Mouse (Mus musculus): Measurements from ENCODE around the gene Xrcc5. TPM values are rescaled to one million over a fixed set of nuclear protein-coding genes. Genes with fewer than 3 reads are reported as not detected.
A peak's percentile ranks its signal among the peaks of the same experiment; 100 is the strongest.

The Xrcc5 gene
- polyA plus RNA-seq, 1 experiment: 19.0 TPM

- 46% methylated on average over 5 of the region's 5 CpGs for WGBS
- Histone ChIP-seq H3K4me1 (ENCODE audit: control insufficient read depth, insufficient read depth, low read length) (peaks cover 2% of the 10 kb centered on the region), H3K4me3 (replicated peaks; ENCODE audit: control insufficient read depth, low read depth, low read length) (no peak overlapping the region), H3K27ac (ENCODE audit: control insufficient read depth, insufficient read depth, low read depth, low read length, poor library complexity) (peak overlapping the region; percentile 3; the same call in 1 of the 2 replicates)
- TF ChIP-seq POLR2A (IDR thresholded peaks at IDR 0.05; ENCODE audit: borderline replicate concordance, control insufficient read depth, low read depth, low read length) (no peak), CTCF (IDR thresholded peaks at IDR 0.05; ENCODE audit: control insufficient read depth, insufficient read depth, low read length) (no peak)
These were observed 13.5 kb downstream of the Xrcc5 start for GRCm38 (mm10) chr1:72320759-72321158.

DNA sequence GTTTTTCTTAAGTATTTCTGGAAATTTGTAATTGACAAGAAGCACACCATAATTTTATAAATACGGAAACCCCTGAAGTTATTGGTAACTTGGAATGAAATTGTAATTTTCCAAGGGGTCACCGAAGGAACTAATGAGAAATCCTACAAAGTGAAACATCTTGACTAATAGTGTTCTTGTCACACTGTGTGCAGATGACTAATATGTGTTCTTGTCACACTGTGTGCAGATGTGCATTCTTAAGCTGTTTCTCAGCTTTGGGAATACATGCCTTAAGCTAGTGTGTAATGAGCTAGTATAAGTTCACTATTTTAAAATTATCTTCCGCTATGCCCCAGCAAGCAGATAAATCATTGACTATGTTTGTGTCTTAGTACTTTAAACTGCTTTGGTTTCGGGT lies 16.0 kb downstream of the Xrcc5 start:
- no peak for TF ChIP-seq POLR2A (IDR thresholded peaks at IDR 0.05; ENCODE audit: borderline replicate concordance, control insufficient read depth, low read depth, low read length)
- TF ChIP-seq CTCF (IDR thresholded peaks at IDR 0.05; ENCODE audit: control insufficient read depth, insufficient read depth, low read length): no peak
- WGBS: 91% methylated on average over 4 of the region's 4 CpGs
- Histone ChIP-seq H3K27ac (ENCODE audit: control insufficient read depth, insufficient read depth, low read depth, low read length, poor library complexity) (no peak overlapping the region), H3K4me1 (ENCODE audit: control insufficient read depth, insufficient read depth, low read length) (peaks cover 4% of the 10 kb centered on the region), H3K4me3 (replicated peaks; ENCODE audit: control insufficient read depth, low read depth, low read length) (no peak overlapping the region)

DNA sequence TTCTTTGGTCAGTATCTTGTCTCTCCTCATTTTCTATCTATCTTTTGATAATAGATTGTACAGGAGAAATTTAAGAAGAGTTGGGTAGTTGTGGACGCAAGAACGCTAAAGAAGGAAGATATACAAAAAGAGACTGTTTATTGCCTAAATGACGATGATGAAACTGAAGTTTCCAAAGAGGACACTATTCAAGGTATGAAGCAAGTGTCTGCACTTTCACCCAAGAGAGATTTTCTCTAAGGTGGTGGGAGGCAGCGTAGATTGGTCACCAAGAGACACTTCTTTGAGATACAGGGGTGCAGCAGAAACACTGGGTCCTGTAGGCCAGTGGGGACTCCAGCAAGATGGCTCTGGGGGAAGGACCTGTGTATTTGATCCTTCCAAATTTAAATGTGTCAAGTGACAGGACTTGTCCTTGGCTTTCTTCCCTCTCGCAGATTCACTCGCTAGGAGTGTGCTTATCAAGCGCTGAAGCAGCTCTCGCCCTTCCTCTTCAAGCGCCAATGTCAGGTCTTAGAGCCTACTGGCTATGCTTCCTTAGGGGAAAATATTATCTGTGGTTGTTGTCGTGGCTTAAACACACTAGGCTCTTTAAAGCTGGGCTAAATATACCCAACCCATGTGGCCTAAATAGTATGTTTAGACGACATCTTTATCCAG lies 19.1 kb downstream of the Xrcc5 start:
- 48% methylated on average over 11 of the region's 11 CpGs for WGBS
- no peak for TF ChIP-seq CTCF (IDR thresholded peaks at IDR 0.05; ENCODE audit: control insufficient read depth, insufficient read depth, low read length)
- TF ChIP-seq POLR2A (IDR thresholded peaks at IDR 0.05; ENCODE audit: borderline replicate concordance, control insufficient read depth, low read depth, low read length): no peak
- no peak overlapping the region for H3K4me3 ChIP-seq (replicated peaks; ENCODE audit: control insufficient read depth, low read depth, low read length)

GRCm38 (mm10) chr1:72334807-72335206 lies 27.6 kb downstream of the Xrcc5 start:
- H3K4me3 ChIP-seq (replicated peaks; ENCODE audit: control insufficient read depth, low read depth, low read length): no peak overlapping the region
- H3K4me1 ChIP-seq (ENCODE audit: control insufficient read depth, insufficient read depth, low read length): no peaks in the 10 kb centered on the region; the same call in 1 of the 2 replicates
- 86% methylated on average over 11 of the region's 11 CpGs for WGBS
- TF ChIP-seq POLR2A (IDR thresholded peaks at IDR 0.05; ENCODE audit: borderline replicate concordance, control insufficient read depth, low read depth, low read length) (no peak), CTCF (IDR thresholded peaks at IDR 0.05; ENCODE audit: control insufficient read depth, insufficient read depth, low read length) (no peak)
- H3K27ac ChIP-seq (ENCODE audit: control insufficient read depth, insufficient read depth, low read depth, low read length, poor library complexity): no peak overlapping the region

More for the DNA sequence above, 19.1 kb downstream of the Xrcc5 start:
- peaks cover 2% of the 10 kb centered on the region; the same call in 1 of the 2 replicates for H3K4me1 ChIP-seq (ENCODE audit: control insufficient read depth, insufficient read depth, low read length)
- peak overlapping the region; percentile 66; the same call in 1 of the 2 replicates for H3K27ac ChIP-seq (ENCODE audit: control insufficient read depth, insufficient read depth, low read depth, low read length, poor library complexity)

DNA sequence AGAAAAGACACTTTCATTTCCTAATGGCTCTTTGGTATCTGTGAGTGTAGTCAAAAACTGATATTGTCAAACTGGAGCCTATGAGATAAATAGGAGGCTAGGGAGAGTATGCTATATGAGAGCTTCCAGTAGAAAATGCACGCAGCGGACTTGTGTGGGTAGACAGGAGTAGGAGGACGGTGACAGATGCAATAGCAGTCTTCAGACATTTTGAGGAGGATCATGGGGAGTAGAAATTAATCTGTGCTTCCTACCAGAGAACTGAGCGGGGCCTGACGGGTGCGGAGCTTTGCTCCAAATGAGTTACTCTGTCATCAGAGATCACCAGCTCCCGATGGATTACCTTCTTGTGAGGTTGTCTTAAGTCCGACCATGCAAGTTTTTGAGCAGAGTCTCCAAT lies 29.6 kb downstream of the Xrcc5 start:
- 90% methylated on average over 8 of the region's 8 CpGs for whole genome bisulfite sequencing
- Histone ChIP-seq H3K4me3 (replicated peaks; ENCODE audit: control insufficient read depth, low read depth, low read length) (no peak overlapping the region), H3K27ac (ENCODE audit: control insufficient read depth, insufficient read depth, low read depth, low read length, poor library complexity) (no peak overlapping the region), H3K4me1 (ENCODE audit: control insufficient read depth, insufficient read depth, low read length) (no peaks in the 10 kb centered on the region; the same call in 1 of the 2 replicates)
- TF ChIP-seq CTCF (IDR thresholded peaks at IDR 0.05; ENCODE audit: control insufficient read depth, insufficient read depth, low read length) (no peak), POLR2A (IDR thresholded peaks at IDR 0.05; ENCODE audit: borderline replicate concordance, control insufficient read depth, low read depth, low read length) (no peak)

DNA sequence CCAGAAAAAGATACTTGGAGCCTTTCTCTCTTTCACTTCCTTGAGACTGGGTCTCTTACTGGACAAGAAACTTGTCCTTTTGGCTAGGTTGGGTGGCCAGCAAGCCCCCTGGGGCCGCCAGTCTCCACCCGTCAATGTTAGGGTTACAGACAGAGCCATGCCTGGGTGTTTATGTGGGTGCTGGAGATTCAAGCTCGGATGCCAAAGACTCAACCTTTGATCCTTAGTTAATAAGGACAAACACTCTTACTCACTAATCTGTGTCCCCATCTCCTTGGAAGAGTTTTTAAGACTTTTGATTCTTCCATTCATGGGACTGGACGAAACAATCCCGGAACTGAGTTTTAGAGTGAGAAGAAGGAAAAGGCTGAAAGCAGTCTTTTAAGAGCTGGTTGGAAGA lies 31.1 kb downstream of the Xrcc5 start:
- Histone ChIP-seq H3K27ac (ENCODE audit: control insufficient read depth, insufficient read depth, low read depth, low read length, poor library complexity) (no peak overlapping the region), H3K4me3 (replicated peaks; ENCODE audit: control insufficient read depth, low read depth, low read length) (no peak overlapping the region), H3K4me1 (ENCODE audit: control insufficient read depth, insufficient read depth, low read length) (no peaks in the 10 kb centered on the region)
- TF ChIP-seq POLR2A (IDR thresholded peaks at IDR 0.05; ENCODE audit: borderline replicate concordance, control insufficient read depth, low read depth, low read length) (no peak), CTCF (IDR thresholded peaks at IDR 0.05; ENCODE audit: control insufficient read depth, insufficient read depth, low read length) (no peak)
- WGBS: 85% methylated on average over 5 of the region's 5 CpGs

DNA sequence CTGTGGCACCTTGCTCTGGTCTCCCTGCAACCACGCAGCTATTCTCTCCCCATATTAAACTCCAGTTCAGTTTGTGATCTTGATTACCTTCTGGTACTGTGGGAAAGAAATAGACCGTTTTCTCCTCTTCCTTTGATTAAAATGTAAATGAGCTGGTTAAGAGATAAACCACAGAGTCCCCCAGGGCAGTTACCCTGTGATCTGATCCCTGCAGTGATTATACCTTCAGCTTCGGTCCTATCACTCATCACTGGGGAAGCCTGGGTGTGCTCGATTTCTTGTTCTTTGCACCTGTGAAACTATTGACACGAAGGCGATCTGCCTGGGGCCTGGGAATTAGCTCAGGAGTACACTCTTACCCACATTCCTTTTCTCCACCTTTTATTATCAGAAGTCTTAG lies 40.7 kb downstream of the Xrcc5 start:
- TF ChIP-seq CTCF (IDR thresholded peaks at IDR 0.05; ENCODE audit: control insufficient read depth, insufficient read depth, low read length) (no peak), POLR2A (IDR thresholded peaks at IDR 0.05; ENCODE audit: borderline replicate concordance, control insufficient read depth, low read depth, low read length) (no peak)
- WGBS: 54% methylated on average over 6 of the region's 6 CpGs
- Histone ChIP-seq H3K4me1 (ENCODE audit: control insufficient read depth, insufficient read depth, low read length) (no peaks in the 10 kb centered on the region; the same call in 1 of the 2 replicates), H3K27ac (ENCODE audit: control insufficient read depth, insufficient read depth, low read depth, low read length, poor library complexity) (no peak overlapping the region), H3K4me3 (replicated peaks; ENCODE audit: control insufficient read depth, low read depth, low read length) (no peak overlapping the region)

GRCm38 (mm10) chr1:72354856-72355255 lies 47.6 kb downstream of the Xrcc5 start:
- Histone ChIP-seq H3K27ac (ENCODE audit: control insufficient read depth, insufficient read depth, low read depth, low read length, poor library complexity) (no peak overlapping the region), H3K4me3 (replicated peaks; ENCODE audit: control insufficient read depth, low read depth, low read length) (no peak overlapping the region), H3K4me1 (ENCODE audit: control insufficient read depth, insufficient read depth, low read length) (no peaks in the 10 kb centered on the region; the same call in 1 of the 2 replicates)
- WGBS: 90% methylated on average over 2 of the region's 2 CpGs
- TF ChIP-seq POLR2A (IDR thresholded peaks at IDR 0.05; ENCODE audit: borderline replicate concordance, control insufficient read depth, low read depth, low read length) (no peak), CTCF (IDR thresholded peaks at IDR 0.05; ENCODE audit: control insufficient read depth, insufficient read depth, low read length) (no peak)

Measured in bone marrow, adult 2 months (tissue).